Mouse (Mus musculus): ENCODE data around the gene Chrnb4.

DNA sequence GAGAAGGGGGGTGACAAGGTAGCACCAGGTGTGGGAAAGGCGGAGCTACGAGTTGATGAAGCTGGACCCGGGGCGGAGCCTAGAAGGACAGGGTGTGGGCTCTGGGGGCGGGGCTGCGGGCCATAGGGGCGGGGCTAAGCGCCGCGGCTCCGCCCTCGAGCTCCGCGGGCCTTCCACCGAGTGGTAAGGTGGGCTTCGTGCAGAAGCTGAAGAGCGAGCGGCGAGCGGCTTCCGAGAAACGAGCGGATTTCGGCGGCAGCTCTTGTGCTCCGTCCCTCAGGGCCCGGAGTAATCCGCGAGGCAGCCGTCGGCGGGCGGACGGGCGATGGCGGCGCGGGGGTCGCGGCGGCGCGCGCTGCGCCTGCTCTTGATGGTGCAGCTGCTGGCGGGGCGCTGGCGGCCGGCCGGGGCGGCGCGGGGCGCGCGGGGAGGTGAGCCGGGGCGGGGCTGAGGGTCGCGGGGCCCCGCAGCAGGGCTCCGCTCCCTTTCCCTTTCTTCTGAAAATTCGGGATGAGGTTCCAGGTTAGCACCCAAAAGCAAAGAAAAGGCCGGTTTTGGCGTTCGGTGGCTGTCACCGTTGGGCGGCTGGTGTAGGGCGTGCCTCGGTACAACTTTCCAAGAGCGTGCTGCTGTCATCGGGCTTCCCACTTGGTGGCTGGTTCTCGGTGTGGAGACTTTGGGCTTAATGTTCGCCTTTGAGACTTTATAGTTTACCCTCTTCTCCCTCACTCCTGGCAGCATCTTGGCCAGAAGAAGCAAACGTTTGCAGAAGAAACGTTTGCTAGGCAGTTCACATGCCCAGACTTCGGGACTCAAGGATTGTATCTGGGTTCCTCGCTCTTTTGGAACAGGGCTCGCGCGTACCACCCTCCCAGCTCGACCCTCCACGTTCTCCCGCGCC, 67.0 kb downstream of the Chrnb4 start:
- no peak for TF ChIP-seq CTCF (IDR thresholded peaks at IDR 0.05; ENCODE audit: low read depth)
- no peak for TF ChIP-seq EP300 (IDR thresholded peaks at IDR 0.05; ENCODE audit: low read depth)
